Comparison of ENCODE assay signal across 12 mouse cellular contexts in genomic region chr13:75542253-75542945, GRCm38 (mm10).
DNase-seq lines count a peak whose midpoint lies in the region; ATAC-seq and TF ChIP-seq lines count a peak whose summit lies in the region.
"Had no signal": no experiment of that assay in that cellular context is flagged by ENCODE, and none has a peak within 500 bp of the region (broad histone marks: within the 10 kb centered on the region; RNA-seq: fewer than 3 reads in every experiment).

No protein-coding gene starts in this region.

- TF ChIP-seq CTCF in liver, adult 2 months (IDR thresholded peaks at IDR 0.05; ENCODE audit: low read depth, low read length) = no peak

- H3K4me1 ChIP-seq in liver, adult 2 months (ENCODE audit: control insufficient read depth, insufficient read depth, low read length) = peaks cover 12% of the 10 kb centered on the region; the same call in 1 of the 2 replicates
- H3K4me1 ChIP-seq: forebrain, embryonic 12.5 days; hindbrain, embryonic 15.5 days had no signal

- H3K79me2 ChIP-seq in liver, adult 2 months (ENCODE audit: control insufficient read depth, insufficient read depth, low read length) = no peaks in the 10 kb centered on the region

- no peaks in the 10 kb centered on the region for H3K36me3 ChIP-seq in liver, adult 2 months (ENCODE audit: control insufficient read depth, insufficient read depth, low read length)
- H3K36me3 ChIP-seq: forebrain, embryonic 12.5 days; hindbrain, embryonic 15.5 days had no signal

- WGBS in liver, adult 2 months = 46% methylated on average over 2 of the region's 2 CpGs

- peak; percentile 92 for DNase-seq in liver, adult 2 months (ENCODE audit: extremely low read depth, low read depth, low spot score)
- no peak for DNase-seq in liver
- DNase-seq in adrenal gland, adult 2 months = peak; percentile 77
- peak; percentile 75 for DNase-seq in lung, postnatal 14 days
- no peak for DNase-seq in left cerebral cortex, adult 11 months (ENCODE audit: low spot score)
- no peak for DNase-seq in B cell, adult 2 months
- DNase-seq in thymus, postnatal 36 days = no peak
- DNase-seq: cerebellum, adult 9-11 months; right cerebral cortex, postnatal 4 days had no signal

- ATAC-seq in granulocyte monocyte progenitor cell, adult 5-6 weeks (replicated peaks; ENCODE audit: poor library complexity, severe bottlenecking) = peak; percentile 71; the same call in 1 of the 2 replicates

- no peaks in the 10 kb centered on the region for H3K27me3 ChIP-seq in liver, adult 2 months (ENCODE audit: control insufficient read depth, insufficient read depth, low read length)
- H3K27me3 ChIP-seq: forebrain, embryonic 12.5 days; hindbrain, embryonic 15.5 days had no signal

- no peak overlapping the region for H3K9ac ChIP-seq in liver, adult 2 months (ENCODE audit: low read depth, low read length)
- H3K9ac ChIP-seq: forebrain, embryonic 12.5 days; hindbrain, embryonic 15.5 days had no signal

- no peak overlapping the region for H3K4me3 ChIP-seq in liver, adult 2 months (ENCODE audit: insufficient read depth, low read depth, low read length)
- H3K4me3 ChIP-seq: forebrain, embryonic 12.5 days; hindbrain, embryonic 15.5 days had no signal

- no peak overlapping the region for H3K27ac ChIP-seq in liver, adult 2 months (replicated peaks; ENCODE audit: insufficient read depth, low read depth, low read length)
- H3K27ac ChIP-seq: forebrain, embryonic 12.5 days; hindbrain, embryonic 15.5 days had no signal

- TF ChIP-seq POLR2A in liver, adult 2 months (IDR thresholded peaks at IDR 0.05; ENCODE audit: extremely low read depth, insufficient read depth, low read length) = no peak

Comparison
In these comparisons a context has a peak if more than half of its experiments do, and no peak if none do; other contexts are left out.
1. DNase-seq: peak in liver, adult 2 months (single experiment), adrenal gland, adult 2 months (single experiment) and lung, postnatal 14 days (single experiment); none in liver (single experiment), left cerebral cortex, adult 11 months (single experiment), B cell, adult 2 months (0 of 2) and thymus, postnatal 36 days (0 of 2).